Mouse (Mus musculus): ENCODE measurements around the gene Camk1d.

GRCm38 (mm10) chr2:5614308-5614705 is 100.0 kb downstream of the Camk1d start:
- TF ChIP-seq POLR2A (IDR thresholded peaks at IDR 0.05; ENCODE audit: borderline replicate concordance, control insufficient read depth, low read depth, low read length) (no peak), CTCF (IDR thresholded peaks at IDR 0.05; ENCODE audit: control insufficient read depth, insufficient read depth, low read length) (no peak)

Measured in bone marrow, adult 2 months (tissue).